Mouse (Mus musculus) cerebellum, postnatal 14 days (tissue): ENCODE measurements around the gene Por.

Source experiments
- DNase-seq, 2 experiments: peaks; one replicate each; pipeline ENCODE4 v3.0.0; 2021; ENCODE audit warnings: mixed read lengths in 2 of 2

The Por gene

DNA sequence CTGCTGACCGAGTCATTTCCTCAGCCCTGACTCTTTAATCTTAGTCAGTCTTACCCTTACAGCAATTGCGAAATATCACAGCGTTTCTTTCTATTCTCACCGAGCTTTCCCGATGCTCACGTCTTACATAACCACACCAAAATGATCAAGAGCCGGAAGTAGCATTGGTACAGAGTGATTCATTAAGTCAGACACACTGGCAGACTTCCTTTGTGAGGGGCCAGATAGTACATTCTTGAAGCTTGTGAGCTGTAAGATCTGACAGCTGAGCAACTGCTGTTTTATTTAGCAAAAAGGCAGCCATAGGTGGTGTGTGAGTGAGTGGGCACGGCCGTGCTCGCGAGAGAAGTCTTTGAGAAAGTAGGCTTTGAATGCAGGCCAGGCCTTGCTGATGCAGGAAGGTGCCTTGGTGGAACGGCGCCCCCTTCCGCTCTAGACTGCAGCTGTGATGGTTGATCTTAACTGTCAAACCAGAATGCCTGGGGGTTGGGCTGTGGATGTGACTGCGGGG is 32.9 kb downstream of the Por start:
- DNase-seq, result no peak

- DNase-seq, result no peak
Observed at GRCm38 (mm10) chr5:135703431-135703830, 33.6 kb downstream of the Por start.

- DNase-seq, result no peak
Observed at GRCm38 (mm10) chr5:135705383-135705782, 35.5 kb downstream of the Por start.

DNA sequence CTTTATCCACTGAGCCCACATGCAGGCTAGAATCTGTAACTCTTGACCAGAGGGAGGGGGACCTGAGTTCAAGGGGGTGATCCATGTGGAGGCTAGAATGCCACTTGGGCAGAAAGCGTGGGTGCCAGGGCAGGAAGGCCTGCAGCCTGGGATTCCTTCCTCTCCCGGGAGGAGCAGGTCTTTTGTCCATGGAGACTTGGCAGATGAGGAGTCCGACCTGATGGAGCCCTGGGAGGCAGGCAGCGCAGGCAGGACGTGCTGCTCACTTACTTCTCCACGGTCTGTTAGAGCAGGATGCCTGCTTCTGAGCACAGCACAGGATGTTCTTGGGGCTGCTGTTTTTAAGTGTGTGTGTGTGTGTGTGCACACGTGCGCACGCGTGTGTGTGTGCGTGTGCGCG is 37.2 kb downstream of the Por start:
- no peak for DNase-seq

DNA sequence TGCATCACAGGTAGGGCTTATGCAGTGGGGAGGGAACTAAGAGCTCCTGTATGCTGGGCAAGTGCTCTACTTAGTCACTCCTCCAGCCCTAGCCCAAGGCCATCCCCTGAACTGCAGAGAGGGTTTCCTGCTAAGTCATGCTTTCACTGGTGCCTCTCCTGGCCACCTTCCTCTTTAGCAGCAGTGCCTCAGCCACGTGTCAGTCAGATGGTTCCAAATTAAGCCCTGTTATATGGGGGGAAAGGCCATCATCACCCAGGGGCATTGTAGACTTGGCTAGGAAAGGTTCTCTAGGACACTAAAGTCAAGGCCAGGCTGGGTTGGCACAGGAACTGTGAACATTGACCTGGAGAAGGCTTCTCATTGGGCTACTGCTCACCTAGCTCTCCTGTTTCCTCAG is 38.0 kb downstream of the Por start:
- DNase-seq, result no peak

- DNase-seq, result no peak
Observed at GRCm38 (mm10) chr5:135709716-135710115, 39.9 kb downstream of the Por start.

GRCm38 (mm10) chr5:135710599-135711214 is 40.9 kb downstream of the Por start:
- no peak for DNase-seq

GRCm38 (mm10) chr5:135711582-135712355 is 41.9 kb downstream of the Por start:
- no peak for DNase-seq

- no peak for DNase-seq
Observed at GRCm38 (mm10) chr5:135712803-135713202, 43.0 kb downstream of the Por start.

- peak; percentile 67 to 84 for DNase-seq
Observed at GRCm38 (mm10) chr5:135713441-135714218, 43.8 kb downstream of the Por start.

- DNase-seq, result no peak
Observed at GRCm38 (mm10) chr5:135715624-135716023, 45.8 kb downstream of the Por start.

DNA sequence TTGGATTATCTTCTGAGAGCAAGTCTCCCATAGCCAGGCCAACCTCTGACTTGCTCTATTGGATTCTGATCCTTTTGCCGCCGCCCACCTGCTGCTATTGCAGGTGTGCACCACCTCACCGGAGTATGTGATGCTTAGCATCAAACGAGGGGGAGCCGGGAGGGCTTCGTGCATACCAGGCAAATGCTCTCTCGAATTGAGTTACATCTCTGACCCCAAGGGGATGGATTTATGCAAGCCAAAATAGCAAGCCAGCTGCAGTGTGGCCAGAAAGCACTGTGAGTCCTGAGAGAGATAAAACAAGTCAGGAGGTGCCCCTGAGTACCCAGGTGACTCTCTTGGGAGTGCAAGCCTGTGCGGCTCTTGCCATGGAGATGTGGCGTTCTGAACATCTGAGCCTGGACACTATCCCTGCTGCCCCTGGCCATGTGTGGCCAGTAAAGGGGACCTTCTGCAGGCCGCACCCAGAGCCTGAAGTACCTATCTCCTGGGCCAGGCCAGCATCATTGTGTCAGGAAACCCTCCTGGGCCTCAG is 49.8 kb downstream of the Por start:
- no peak for DNase-seq

- no peak for DNase-seq
Observed at GRCm38 (mm10) chr5:135720121-135720520, 50.3 kb downstream of the Por start.

GRCm38 (mm10) chr5:135721076-135721475 is 51.2 kb downstream of the Por start:
- no peak for DNase-seq

- DNase-seq, result peak; percentile 79 to 86
Observed at GRCm38 (mm10) chr5:135722121-135722520, 52.3 kb downstream of the Por start.

DNA sequence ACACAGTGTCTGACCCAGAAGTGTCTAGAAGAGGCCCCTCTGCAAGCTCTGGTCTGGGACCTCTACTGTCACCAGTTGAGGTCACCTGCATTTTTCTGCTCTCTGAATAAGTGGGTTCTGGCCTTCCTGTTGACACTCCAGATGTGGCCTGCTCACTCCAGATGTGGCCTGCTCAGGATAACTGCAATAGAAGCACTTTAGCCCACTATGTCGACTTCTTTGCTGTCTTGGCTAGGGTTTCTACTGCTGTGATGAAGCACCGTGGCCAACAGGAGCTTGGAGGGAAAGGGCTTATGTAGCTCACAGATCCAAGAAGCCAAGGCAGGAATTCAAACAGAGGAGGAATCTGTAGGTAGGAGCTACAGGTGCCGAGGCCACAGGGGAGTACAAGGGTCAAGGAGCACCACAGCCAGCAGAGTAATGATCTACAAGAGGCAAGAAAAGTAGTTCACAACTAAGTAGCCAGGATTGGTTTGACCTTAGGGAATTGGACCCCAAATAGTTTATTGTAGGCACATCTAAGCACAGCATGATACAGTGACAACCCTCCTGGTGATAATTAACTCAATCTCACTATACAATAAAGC is 53.4 kb downstream of the Por start:
- no peak for DNase-seq

DNA sequence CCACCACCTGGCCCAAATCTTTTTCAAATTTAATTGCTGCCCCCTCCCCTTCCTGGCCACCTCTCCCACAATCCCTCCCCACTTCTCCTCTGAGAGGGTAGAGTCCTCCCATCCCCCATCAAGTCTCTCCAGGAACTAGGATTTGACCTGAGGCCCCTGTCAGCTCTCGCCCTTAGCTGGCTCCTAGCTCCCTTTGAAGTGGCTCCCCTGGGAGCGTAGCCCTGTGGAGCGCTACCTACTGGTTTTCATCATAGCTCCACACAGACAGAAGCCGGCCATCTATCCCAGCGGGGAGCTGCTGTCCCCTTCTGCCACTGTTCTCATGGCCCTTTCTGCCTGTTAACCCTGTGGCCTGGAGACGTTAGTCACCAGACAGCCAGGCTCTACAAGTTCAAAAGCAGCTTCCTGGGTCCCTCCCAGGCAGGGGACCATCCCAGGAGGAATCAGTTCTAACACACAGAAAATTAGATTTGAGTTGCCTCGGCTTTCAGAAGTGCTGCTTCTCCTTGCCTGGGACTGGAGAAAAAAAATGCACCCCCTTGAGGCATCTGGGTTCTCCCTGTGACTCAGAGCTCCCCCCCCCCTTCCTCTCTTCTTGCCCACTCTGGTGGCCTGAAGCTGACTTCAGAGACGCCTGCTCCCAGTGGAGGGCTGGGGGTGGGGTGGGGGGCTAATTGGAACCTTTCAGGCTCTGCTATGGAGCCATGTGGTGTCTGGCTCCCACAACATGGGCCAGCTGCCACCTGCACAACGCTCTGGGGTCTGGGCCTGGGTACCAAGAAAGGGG is 54.9 kb downstream of the Por start:
- no peak for DNase-seq

- no peak for DNase-seq
Observed at GRCm38 (mm10) chr5:135725391-135725841, 55.6 kb downstream of the Por start.

- no peak for DNase-seq
Observed at GRCm38 (mm10) chr5:135725991-135726390, 56.2 kb downstream of the Por start.

DNA sequence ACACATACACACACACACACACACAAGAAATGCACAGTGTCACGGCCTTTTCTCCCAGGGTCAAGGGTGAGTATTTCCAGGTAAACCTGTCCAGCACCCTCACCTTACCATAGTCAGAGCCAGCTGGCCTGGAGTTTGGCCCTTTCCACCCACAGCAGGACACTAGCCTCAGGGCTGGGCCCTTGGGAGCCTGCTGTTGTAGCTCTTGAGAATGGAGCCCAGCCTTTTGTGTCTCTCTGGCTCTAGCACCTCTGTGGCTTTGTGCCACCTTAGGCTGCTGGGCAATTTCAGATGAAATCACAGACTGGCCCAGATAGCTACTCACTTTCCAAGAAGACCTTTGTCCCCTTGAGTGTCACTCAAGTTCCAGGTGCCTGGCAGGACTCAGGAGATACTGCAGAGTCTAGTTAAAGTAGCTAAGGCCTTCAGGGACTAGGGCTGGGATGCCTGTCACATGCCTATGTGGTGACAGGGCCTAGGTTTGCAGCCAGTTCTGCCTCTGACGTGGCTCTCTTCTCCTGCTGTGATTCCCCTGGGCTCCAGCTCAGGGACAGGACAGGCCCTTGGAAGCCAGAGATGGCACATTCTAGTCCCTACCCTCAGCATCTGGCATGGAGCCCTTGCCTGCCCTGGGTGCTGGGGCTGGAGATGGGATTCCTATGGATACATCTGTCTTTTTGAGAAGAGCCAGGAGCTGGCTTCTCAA is 57.0 kb downstream of the Por start:
- no peak for DNase-seq

GRCm38 (mm10) chr5:135727871-135728270 is 58.0 kb downstream of the Por start:
- DNase-seq, result no peak
